Mouse (Mus musculus) heart, postnatal 25 days (tissue): ENCODE data around the gene Xlr5a. TPM values are rescaled to one million over a fixed set of nuclear protein-coding genes. Genes with fewer than 3 reads are reported as not detected.
"Not testable (repeated sequence)": the region's sequence is repeated elsewhere in the genome, so short reads cannot be mapped to it uniquely, and the experiment has no call there.

Experiments
- DNase-seq: peaks from one replicate; pipeline ENCODE4 v3.0.0; 2022; ENCODE audit warnings: low spot score
- intact Hi-C: fragments of 180-260 bp; cut with DNase I; formaldehyde crosslinking; loops from one replicate; pipeline ENCODE4 v1.15.1; 2025
- total RNA-seq, 2 experiments: library from RNA; stranded (reverse); gene quantifications; 2 replicates each; pipeline ENCODE4 v1.2.3; 2021

Gene Xlr5a
- total RNA-seq, 2 experiments from 2014 or later = not detected

GRCm38 (mm10) chrX:73176889-73177288 lies 115.9 kb downstream of the Xlr5a start, which contains the start of gene Spin2d:
Gene Spin2d (minus strand): TSS chrX:73176989.
- DNase-seq, intact Hi-C loops: not testable (repeated sequence)

GRCm38 (mm10) chrX:73149350-73149749 lies 143.4 kb downstream of the Xlr5a start, which contains the start of gene DXBay18:
Gene DXBay18 (minus strand): TSS chrX:73149450.
- DNase-seq, intact Hi-C loops: not testable (repeated sequence)

- DNase-seq, intact Hi-C loops: not testable (repeated sequence)
Observed at GRCm38 (mm10) chrX:73148496-73148895, 144.3 kb downstream of the Xlr5a start, which contains the start of gene Xlr5b. Gene Xlr5b (plus strand): TSS chrX:73148796.

GRCm38 (mm10) chrX:73143218-73143618 lies 149.6 kb downstream of the Xlr5a start:
- intact Hi-C loops, DNase-seq: not testable (repeated sequence)

GRCm38 (mm10) chrX:73122859-73123829 lies 169.6 kb downstream of the Xlr5a start:
- intact Hi-C loops, DNase-seq: not testable (repeated sequence)

GRCm38 (mm10) chrX:73116747-73117146 lies 176.0 kb downstream of the Xlr5a start, which contains the start of gene Gm14685:
Gene Gm14685 (plus strand): TSS chrX:73117047.
- intact Hi-C loops, DNase-seq: not testable (repeated sequence)

GRCm38 (mm10) chrX:73096941-73097508 lies 195.8 kb downstream of the Xlr5a start, which contains the start of gene Xlr3a:
Gene Xlr3a (minus strand): TSS chrX:73097095.
- intact Hi-C loops, DNase-seq: not testable (repeated sequence)

GRCm38 (mm10) chrX:73082267-73083055 lies 210.3 kb downstream of the Xlr5a start, which contains the start of gene Xlr4a:
Gene Xlr4a (minus strand): TSS chrX:73082478.
- DNase-seq, intact Hi-C loops: not testable (repeated sequence)

- intact Hi-C loops, DNase-seq: not testable (repeated sequence)
Observed at GRCm38 (mm10) chrX:73066765-73067312, 225.9 kb downstream of the Xlr5a start.

- intact Hi-C loops = no loop called here
- no peak for DNase-seq
Observed at GRCm38 (mm10) chrX:73064415-73064793, 228.4 kb downstream of the Xlr5a start, which contains the start of gene Pnma3. Gene Pnma3 (plus strand): TSS chrX:73064787.

- intact Hi-C loops = no loop called here
- DNase-seq = no peak
Observed at GRCm38 (mm10) chrX:73063512-73064414, 229.0 kb downstream of the Xlr5a start.

- no peak for DNase-seq
- intact Hi-C loops = no loop called here
Observed at GRCm38 (mm10) chrX:73062323-73062722, 230.5 kb downstream of the Xlr5a start.

- intact Hi-C loops = no loop called here
- no peak for DNase-seq
Observed at GRCm38 (mm10) chrX:73061528-73061927, 231.2 kb downstream of the Xlr5a start.

Other genes with a start within 250 kb of the Xlr5a start
- not detected for gene Pnma3, start 228.2 kb downstream of the Xlr5a start, total RNA-seq
- gene Xlr4a, start 210.5 kb downstream of the Xlr5a start, total RNA-seq = 1 to 10 TPM in 1 of 2 experiments, under 1 TPM in 1; 0.94 to 1.5 TPM
- under 1 TPM; 0.44 to 0.67 TPM for gene Xlr3a, start 195.9 kb downstream of the Xlr5a start, total RNA-seq
- gene Gm14685, start 175.9 kb downstream of the Xlr5a start, total RNA-seq = not detected
- gene Xlr5b, start 144.2 kb downstream of the Xlr5a start, total RNA-seq = not detected
- gene DXBay18, start 143.5 kb downstream of the Xlr5a start, total RNA-seq = not detected
- not detected for gene Spin2d, start 116.0 kb downstream of the Xlr5a start, total RNA-seq
- 1 to 10 TPM in 1 of 2 experiments, under 1 TPM in 1; 0.60 to 1.3 TPM for gene Xlr3b, start 100.8 kb downstream of the Xlr5a start, total RNA-seq
- gene Xlr4b, start 78.6 kb downstream of the Xlr5a start, total RNA-seq = under 1 TPM; 0.60 to 0.67 TPM
- 1 to 10 TPM; 6.9 to 7.5 TPM for gene F8a, start 64.7 kb downstream of the Xlr5a start, total RNA-seq
- not detected for gene Xlr4c, start 49.8 kb downstream of the Xlr5a start, total RNA-seq
- not detected for gene Xlr3c, start 27.6 kb downstream of the Xlr5a start, total RNA-seq
- not detected for gene Xlr5c, start within 50 bp of the Xlr5a start, total RNA-seq
- gene Gm45015, start 43.9 kb upstream of the Xlr5a start, total RNA-seq = not detected
- 1 to 10 TPM; 4.4 to 5.2 TPM for gene Zfp275, start 49.6 kb upstream of the Xlr5a start, total RNA-seq
- not detected for gene Gm18336, start 105.8 kb upstream of the Xlr5a start, total RNA-seq
- gene Zfp92, start 118.1 kb upstream of the Xlr5a start, total RNA-seq = not detected
- not detected for gene Trex2, start 142.4 kb upstream of the Xlr5a start, total RNA-seq
- gene Haus7, start 166.1 kb upstream of the Xlr5a start, total RNA-seq = 1 to 10 TPM; 4.8 to 6.2 TPM
- gene Bgn, start 190.6 kb upstream of the Xlr5a start, total RNA-seq = 100 to 1,000 TPM; 213 to 224 TPM
- under 1 TPM in 1 of 2 experiments, not detected in 1; 0.08 TPM for gene Atp2b3, start 210.1 kb upstream of the Xlr5a start, total RNA-seq